Comparison of ENCODE assay signal across 17 mouse cellular contexts in the genomic region with DNA sequence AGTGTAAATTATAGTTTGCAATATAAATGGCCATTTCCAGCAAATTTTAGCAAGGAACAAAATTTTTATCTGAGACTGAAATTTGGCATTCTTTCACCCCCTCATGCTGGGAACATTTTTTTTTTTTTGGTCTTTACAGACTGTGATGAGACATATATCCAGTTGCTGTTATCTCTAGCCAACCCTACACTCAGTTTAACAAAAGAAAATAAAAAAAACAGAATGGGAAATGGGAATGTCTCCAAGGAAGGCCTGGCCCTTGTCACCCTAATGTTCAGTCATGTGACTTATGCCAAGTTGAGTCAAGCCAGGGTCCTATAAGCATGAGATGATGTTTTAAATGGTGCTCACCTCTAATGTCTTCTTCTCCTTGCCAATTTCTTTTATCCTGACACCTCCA.
"Had no signal": no experiment of that assay in that cellular context is flagged by ENCODE, and none has a peak within 500 bp of the region (broad histone marks: within the 10 kb centered on the region; RNA-seq: fewer than 3 reads in every experiment).

No protein-coding gene starts in this region.

- H3K27ac ChIP-seq: liver, embryonic 13.5 days; liver, embryonic 15.5 days; macrophage; midbrain, embryonic 13.5 days; midbrain, embryonic 15.5 days; neural tube, embryonic 12.5 days; stomach, embryonic 15.5 days; stomach, postnatal 0 days had no signal

- H3K9me3 ChIP-seq: liver, embryonic 15.5 days; midbrain, embryonic 13.5 days; midbrain, embryonic 15.5 days; neural tube, embryonic 12.5 days; stomach, embryonic 15.5 days had no signal

- H3K36me3 ChIP-seq: liver, embryonic 13.5 days; liver, embryonic 15.5 days; midbrain, embryonic 13.5 days; midbrain, embryonic 15.5 days; neural tube, embryonic 12.5 days; stomach, embryonic 15.5 days had no signal

- ATAC-seq: liver, postnatal 0 days; midbrain, embryonic 13.5 days; midbrain, embryonic 15.5 days had no signal

- H3K4me2 ChIP-seq: liver, embryonic 11.5 days; liver, embryonic 13.5 days; liver, embryonic 15.5 days; midbrain, embryonic 11.5 days; midbrain, embryonic 13.5 days; midbrain, embryonic 15.5 days; neural tube, embryonic 12.5 days; stomach, embryonic 15.5 days had no signal

- H3K4me3 ChIP-seq: liver, embryonic 13.5 days; liver, embryonic 15.5 days; megakaryocyte, embryonic 14.5 days; midbrain, embryonic 13.5 days; midbrain, embryonic 15.5 days; neural tube, embryonic 12.5 days; stomach, embryonic 15.5 days had no signal

- H3K27me3 ChIP-seq: liver, embryonic 13.5 days; liver, embryonic 15.5 days; megakaryocyte, embryonic 14.5 days; midbrain, embryonic 13.5 days; midbrain, embryonic 15.5 days; neural tube, embryonic 12.5 days; stomach, embryonic 15.5 days had no signal

- H3K4me1 ChIP-seq: liver, embryonic 13.5 days; liver, embryonic 15.5 days; megakaryocyte, embryonic 14.5 days; midbrain, embryonic 13.5 days; midbrain, embryonic 15.5 days; neural tube, embryonic 12.5 days; stomach, embryonic 15.5 days had no signal

- H3K9ac ChIP-seq: liver, embryonic 13.5 days; liver, embryonic 15.5 days; liver, postnatal 0 days; midbrain, embryonic 13.5 days; midbrain, embryonic 15.5 days; neural tube, embryonic 12.5 days; stomach, embryonic 15.5 days had no signal

- DNase-seq: liver, embryonic 13.5 days; liver, postnatal 0 days; lung, adult 2 months; right cerebral cortex, postnatal 14 days; thymus, adult 18-20 months; thymus, postnatal 14 days; thymus, postnatal 36 days had no signal
